Mouse (Mus musculus) CH12.LX (cell line): ENCODE measurements at regions not wholly inside any gene's neighbourhood (a gene's known extent, or its start where the extent isn't known, plus 50 kb on each side); places are given as distances from the start of the nearest gene placed in this dataset.

Experiments used
- DNase-seq: peaks from one replicate; pipeline ENCODE4 v3.0.0-alpha.2; 2013; ENCODE audit errors: extremely low read depth
- H3K27ac ChIP-seq: 2 replicates; pipeline ENCODE4 v1.5.1; 2012; ENCODE audit warnings: low read depth, mild to moderate bottlenecking, control low read depth, moderate library complexity; ENCODE audit not compliant: insufficient read depth
- H3K27me3 ChIP-seq: replicated peaks from 2 replicates; pipeline ENCODE3; 2012; ENCODE audit warnings: inconsistent platforms
- H3K36me3 ChIP-seq, 2 experiments: replicated peaks in 1 of 2; 2 replicates each; pipeline versions ENCODE3 to v1.6.1; 2012; ENCODE audit warnings: inconsistent platforms in 1 of 2, low read length in 1 of 2, mild to moderate bottlenecking in 1 of 2, mixed read lengths in 1 of 2, moderate library complexity in 1 of 2; ENCODE audit not compliant: control insufficient read depth in 1 of 2, insufficient read depth in 1 of 2
- H3K4me1 ChIP-seq, 2 experiments: 2 replicates each; pipeline ENCODE4 v1.6.1; 2012; ENCODE audit warnings: inconsistent platforms in 1 of 2, moderate library complexity in 1 of 2; ENCODE audit not compliant: insufficient read depth in 2 of 2, control insufficient read depth in 1 of 2
- H3K4me2 ChIP-seq: 2 replicates; pipeline ENCODE4 v1.6.1; 2012; ENCODE audit warnings: low read depth, mild to moderate bottlenecking, control low read depth; ENCODE audit not compliant: poor library complexity, insufficient read depth, severe bottlenecking
- H3K4me3 ChIP-seq, 3 experiments: fragments of 150-350 bp in 1 of 3; sonication (generic) in 1 of 3; replicated peaks in 1 of 3; 2 replicates each; pipeline versions ENCODE3 to v1.5.1; 2011 to 2012; ENCODE audit warnings: low read depth in 2 of 3, low read length in 2 of 3, mild to moderate bottlenecking in 2 of 3, moderate library complexity in 2 of 3, control low read depth in 1 of 3, improper control_type of control experiment in 1 of 3, inconsistent platforms in 1 of 3, mixed read lengths in 1 of 3; ENCODE audit not compliant: poor library complexity in 1 of 3
- H3K79me2 ChIP-seq: replicated peaks from 2 replicates; pipeline ENCODE4 v1.6.1; 2012; ENCODE audit warnings: mild to moderate bottlenecking, moderate library complexity; ENCODE audit not compliant: control insufficient read depth, poor library complexity, insufficient read depth, severe bottlenecking; ENCODE audit errors: extremely low read depth
- H3K9ac ChIP-seq: 2 replicates; pipeline ENCODE4 v1.6.1; 2012; ENCODE audit warnings: low read depth, mild to moderate bottlenecking, control low read depth, moderate library complexity; ENCODE audit not compliant: insufficient read depth
- H3K9me3 ChIP-seq: replicated peaks from 2 replicates; pipeline ENCODE3; 2012; ENCODE audit warnings: low read length, inconsistent platforms, mixed read lengths
- BHLHE40 ChIP-seq: IDR thresholded peaks from 2 replicates; pipeline ENCODE4 v1.6.1; 2011; ENCODE audit warnings: mild to moderate bottlenecking, low read depth, low read length, improper control_type of control experiment
- CHD2 ChIP-seq: IDR thresholded peaks from 2 replicates; pipeline ENCODE4 v1.6.1; 2011; ENCODE audit warnings: low read length, improper control_type of control experiment
- CTCF ChIP-seq, 2 experiments: IDR thresholded peaks in 1 of 2; conservative IDR thresholded peaks in 1 of 2; 2 replicates each; pipeline ENCODE4 v1.5.1; 2011 to 2012; ENCODE audit warnings: low read depth in 2 of 2, low read length in 2 of 2, improper control_type of control experiment in 1 of 2, inconsistent platforms in 1 of 2, mild to moderate bottlenecking in 1 of 2, moderate library complexity in 1 of 2
- ELF1 ChIP-seq: IDR thresholded peaks from 2 replicates; pipeline ENCODE4 v1.6.1; 2014; ENCODE audit warnings: low read depth, mild to moderate bottlenecking, inconsistent platforms, low read length, improper control_type of control experiment
- EP300 ChIP-seq: IDR thresholded peaks from 2 replicates; pipeline ENCODE4 v1.6.1; 2011; ENCODE audit warnings: low read length, improper control_type of control experiment
- IRF4 ChIP-seq: IDR thresholded peaks from 2 replicates; pipeline ENCODE4 v1.6.1; 2014; ENCODE audit warnings: low read depth, mild to moderate bottlenecking, inconsistent platforms, low read length, improper control_type of control experiment
- JUN ChIP-seq: IDR thresholded peaks from 2 replicates; pipeline ENCODE4 v1.6.1; 2011; ENCODE audit warnings: low read depth, mild to moderate bottlenecking, low read length, improper control_type of control experiment, moderate library complexity; ENCODE audit not compliant: insufficient read depth
- JUND ChIP-seq: conservative IDR thresholded peaks from 2 replicates; pipeline ENCODE4 v1.6.1; 2011; ENCODE audit warnings: low read depth, low read length, improper control_type of control experiment
- KAT2A ChIP-seq: IDR thresholded peaks from 2 replicates; pipeline ENCODE4 v1.6.1; 2012; ENCODE audit warnings: low read length, improper control_type of control experiment, inconsistent platforms; ENCODE audit not compliant: insufficient replicate concordance
- MAFK ChIP-seq: IDR thresholded peaks from 2 replicates; pipeline ENCODE4 v1.6.1; 2011; ENCODE audit warnings: low read length, improper control_type of control experiment; ENCODE audit not compliant: insufficient replicate concordance
- MEF2A ChIP-seq: IDR thresholded peaks from 2 replicates; pipeline ENCODE4 v1.6.1; 2014; ENCODE audit warnings: low read depth, mild to moderate bottlenecking, inconsistent platforms, low read length, improper control_type of control experiment, borderline replicate concordance
- MYC ChIP-seq: IDR thresholded peaks from 2 replicates; pipeline ENCODE4 v1.6.1; 2011; ENCODE audit warnings: low read depth, mild to moderate bottlenecking, improper control_type of control experiment, low read length
- NELFE ChIP-seq: IDR thresholded peaks from 2 replicates; pipeline ENCODE4 v1.6.1; 2011; ENCODE audit warnings: low read depth, low read length, improper control_type of control experiment
- NRF1 ChIP-seq: IDR thresholded peaks from 2 replicates; pipeline ENCODE4 v1.6.1; 2014; ENCODE audit warnings: low read depth, mild to moderate bottlenecking, inconsistent platforms, low read length, improper control_type of control experiment, moderate library complexity
- POLR2AphosphoS2 ChIP-seq: IDR thresholded peaks from 2 replicates; pipeline ENCODE4 v1.6.1; 2011; ENCODE audit warnings: low read depth, low read length, improper control_type of control experiment
- RAD21 ChIP-seq: IDR thresholded peaks from 2 replicates; pipeline ENCODE4 v1.6.1; 2011; ENCODE audit warnings: low read depth, mild to moderate bottlenecking, low read length, improper control_type of control experiment, moderate library complexity
- SMC3 ChIP-seq: IDR thresholded peaks from 2 replicates; pipeline ENCODE4 v1.6.1; 2011; ENCODE audit warnings: low read depth, low read length, improper control_type of control experiment
- TBP ChIP-seq: conservative IDR thresholded peaks from 2 replicates; pipeline ENCODE4 v1.6.1; 2011; ENCODE audit warnings: low read depth, low read length, improper control_type of control experiment
- USF1 ChIP-seq: IDR thresholded peaks from 2 replicates; pipeline ENCODE4 v1.6.1; 2014; ENCODE audit warnings: low read depth, mild to moderate bottlenecking, inconsistent platforms, low read length, improper control_type of control experiment
- USF2 ChIP-seq: conservative IDR thresholded peaks from 2 replicates; pipeline ENCODE4 v1.6.1; 2011; ENCODE audit warnings: low read depth, low read length, improper control_type of control experiment
- ZC3H11A ChIP-seq: IDR thresholded peaks from 2 replicates; pipeline ENCODE4 v1.6.1; 2012; ENCODE audit warnings: low read depth, mild to moderate bottlenecking, inconsistent platforms, low read length, improper control_type of control experiment
- ZMIZ1 ChIP-seq: IDR thresholded peaks from 2 replicates; pipeline ENCODE4 v1.6.1; 2012; ENCODE audit warnings: low read depth, mild to moderate bottlenecking, inconsistent platforms, low read length, improper control_type of control experiment
- ZNF384 ChIP-seq: IDR thresholded peaks from 2 replicates; pipeline ENCODE4 v1.6.1; 2012; ENCODE audit warnings: low read depth, low read length, improper control_type of control experiment, inconsistent platforms
- dilution Hi-C: fragments of 300-500 bp; cut with MboI; formaldehyde crosslinking; loops from 2 replicates; pipeline ENCODE4 v1.14.3; 2020; ENCODE audit warnings: low sequenced_read_pairs; ENCODE audit not compliant: extremely low pct_unique_long_range_greater_than_20kb, extremely low pct_ligation_motif_present
- in situ Hi-C: fragments of 300-500 bp; cut with MboI; formaldehyde crosslinking; loops from 3 replicates; pipeline ENCODE4 v1.14.3; 2019; ENCODE audit warnings: low sequenced_read_pairs, low pct_ligation_motif_present, low pct_unique_long_range_greater_than_20kb, mixed read lengths

- Histone ChIP-seq H3K4me3 (no peak overlapping the region), H3K4me1 (no peaks in the 10 kb centered on the region), H3K4me2 (no peak overlapping the region), H3K27me3 (no peaks in the 10 kb centered on the region), H3K27ac (no peak overlapping the region), H3K79me2 (no peaks in the 10 kb centered on the region), H3K9me3 (peaks cover 3% of the 10 kb centered on the region), H3K9ac (no peak overlapping the region), H3K36me3 (no peaks in the 10 kb centered on the region)
- in situ Hi-C loops: no loop called here
- dilution Hi-C loops: no loop called here
- no peak for DNase-seq
- TF ChIP-seq USF2 (no peak), TBP (no peak), ZMIZ1 (no peak), POLR2AphosphoS2 (no peak), MEF2A (no peak), NELFE (no peak), KAT2A (no peak), EP300 (no peak), BHLHE40 (no peak), CHD2 (no peak), NRF1 (no peak)
Observed at GRCm38 (mm10) chr17:14551610-14552009, 142.4 kb downstream of the Thbs2 start.

GRCm38 (mm10) chr17:14545822-14546473, 148.1 kb downstream of the Thbs2 start:
- in situ Hi-C loops (loop anchor here (5.0 kb wide), 1 partner anchor 356 kb away; no protein-coding TSS in a partner anchor), dilution Hi-C loops (no loop called here)
- no peaks in the 10 kb centered on the region for H3K36me3 ChIP-seq
- peaks cover 0 to 6% of the 10 kb centered on the region in 2 experiments; a peak in 2 of 4 replicates for H3K4me1 ChIP-seq
- H3K27me3 ChIP-seq: no peaks in the 10 kb centered on the region
- no peak overlapping the region for H3K9ac ChIP-seq
- H3K4me2 ChIP-seq: peak overlapping the region; percentile 24; the same call in 1 of the 2 replicates
- H3K79me2 ChIP-seq: no peaks in the 10 kb centered on the region
- H3K9me3 ChIP-seq: peaks cover 3% of the 10 kb centered on the region
- peak; percentile 87 for DNase-seq
- H3K27ac ChIP-seq: no peak overlapping the region
- TF ChIP-seq ZC3H11A (peak; percentile 56), JUN (peak; percentile 24; the same call in 1 of the 2 replicates), ZNF384 (peak; percentile 44; the same call in 1 of the 2 replicates), JUND (0 out of 2 replicates have a peak, but pooled peaks have one; percentile 43), RAD21 (peak; percentile 90), IRF4 (peak; percentile 50; the same call in 1 of the 2 replicates), ELF1 (0 out of 2 replicates have a peak, but pooled peaks have one; percentile 19), MAFK (no peak), CTCF (conservative IDR thresholded peaks at IDR 0.05 in 1 of 2, IDR thresholded peaks at IDR 0.05 in 1 of 2; ENCODE audit: low read depth in 2 of 2, low read length in 2 of 2) (peak; percentile 72 to 89), BHLHE40 (peak; percentile 55), USF1 (no peak), SMC3 (peak; percentile 82), MYC (no peak), EP300 (0 out of 2 replicates have a peak, but pooled peaks have one; percentile 10)
- peak overlapping the region in 1 of 3 experiments; percentile 33 for H3K4me3 ChIP-seq
